9 mouse cellular contexts compared by ENCODE assay signal in the genomic region with DNA sequence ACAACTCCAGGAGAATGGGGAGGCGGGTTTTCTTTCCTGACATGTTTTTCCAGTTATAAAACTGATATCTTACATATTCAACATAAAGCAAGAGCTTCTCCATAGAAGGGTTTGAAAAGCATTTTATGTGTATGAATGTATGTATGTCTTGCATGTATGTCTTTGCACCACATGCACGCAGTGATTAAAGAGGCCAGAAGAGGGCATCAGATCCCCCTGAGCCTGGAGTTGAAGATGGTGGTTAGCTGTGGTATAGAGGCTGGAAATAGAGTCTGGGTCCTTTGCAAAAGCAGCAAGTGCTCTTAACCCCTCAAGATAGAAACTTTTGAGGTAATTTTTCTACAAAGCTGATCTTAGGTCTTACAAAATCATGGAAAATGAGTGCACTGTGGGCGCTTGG. TPM values are rescaled to one million over a fixed set of nuclear protein-coding genes. Genes with fewer than 3 reads are reported as not detected.
A peak's percentile ranks its signal among the peaks of the same experiment; 100 is the strongest.
DNase-seq lines count a peak whose midpoint lies in the region; ATAC-seq and TF ChIP-seq lines count a peak whose summit lies in the region.
"Had no signal": no experiment of that assay in that cellular context is flagged by ENCODE, and none has a peak within 500 bp of the region (broad histone marks: within the 10 kb centered on the region; RNA-seq: fewer than 3 reads in every experiment).

No protein-coding gene starts in this region.

- intact Hi-C loops in heart, postnatal 36 days (cut with DNase I), result loop anchor here (10.0 kb wide), 1 partner anchor 196 kb away; the partner anchor contains the start of gene Rpl32

- H3K79me2 ChIP-seq in CH12.LX (replicated peaks; ENCODE audit: control insufficient read depth, extremely low read depth, insufficient read depth, poor library complexity, severe bottlenecking), result no peaks in the 10 kb centered on the region

- DNase-seq in kidney, adult 18-20 months, result peak; percentile 35
- no peak for DNase-seq in kidney, adult 11 months
- peak; percentile 35 for DNase-seq in CH12.LX (ENCODE audit: extremely low read depth)
- peak; percentile 55 for DNase-seq in brain, adult 2 months (ENCODE audit: low read depth, low spot score)
- DNase-seq in yolk sac, embryonic 10.5 days (ENCODE audit: low spot score), result no peak
- DNase-seq in right cerebral cortex, postnatal 4 days, result no peak
- DNase-seq in heart, postnatal 36 days, result no peak

- H3K27me3 ChIP-seq in CH12.LX (replicated peaks), result no peaks in the 10 kb centered on the region
- H3K27me3 ChIP-seq: hindbrain, embryonic 15.5 days had no signal

- no peak for TF ChIP-seq EP300 in CH12.LX (IDR thresholded peaks at IDR 0.05; ENCODE audit: low read length)

- H3K4me2 ChIP-seq in CH12.LX (ENCODE audit: insufficient read depth, low read depth, poor library complexity, severe bottlenecking), result no peak overlapping the region
- H3K4me2 ChIP-seq: hindbrain, embryonic 15.5 days had no signal

- in situ Hi-C loops in CH12.LX (cut with MboI; ENCODE audit: low pct_ligation_motif_present, low pct_unique_long_range_greater_than_20kb, low sequenced_read_pairs), result no loop called here

- peak; percentile 91 for ATAC-seq in megakaryocyte progenitor cell, adult 5-6 weeks (replicated peaks; ENCODE audit: poor library complexity)

- H3K9ac ChIP-seq in CH12.LX (ENCODE audit: insufficient read depth, low read depth), result no peak overlapping the region
- H3K9ac ChIP-seq: hindbrain, embryonic 15.5 days had no signal

- H3K27ac ChIP-seq in CH12.LX (ENCODE audit: insufficient read depth, low read depth), result no peak overlapping the region
- H3K27ac ChIP-seq: hindbrain, embryonic 15.5 days had no signal

- H3K4me3 ChIP-seq in CH12.LX (replicated peaks in 1 of 3; ENCODE audit: low read depth in 2 of 3, low read length in 2 of 3, poor library complexity in 1 of 3), result no peak overlapping the region
- H3K4me3 ChIP-seq: hindbrain, embryonic 15.5 days had no signal

- dilution Hi-C loops in CH12.LX (cut with MboI; ENCODE audit: extremely low pct_ligation_motif_present, extremely low pct_unique_long_range_greater_than_20kb, low sequenced_read_pairs), result no loop called here

- no peaks in the 10 kb centered on the region for H3K9me3 ChIP-seq in CH12.LX (replicated peaks; ENCODE audit: low read length)
- H3K9me3 ChIP-seq: hindbrain, embryonic 15.5 days had no signal

- H3K4me1 ChIP-seq in CH12.LX (ENCODE audit: control insufficient read depth in 1 of 2, insufficient read depth in 2 of 2), result peaks cover 0 to 1% of the 10 kb centered on the region in 2 experiments; a peak in 2 of 4 replicates

- no peak for TF ChIP-seq POLR2A in CH12.LX (IDR thresholded peaks at IDR 0.05; ENCODE audit: low read depth, low read length)

- peak; percentile 28 to 67; a peak in 3 of 4 replicates for TF ChIP-seq CTCF in CH12.LX (conservative IDR thresholded peaks at IDR 0.05 in 1 of 2, IDR thresholded peaks at IDR 0.05 in 1 of 2; ENCODE audit: low read depth in 2 of 2, low read length in 2 of 2)

- peak; percentile 38 for TF ChIP-seq RAD21 in CH12.LX (IDR thresholded peaks at IDR 0.05; ENCODE audit: low read depth, low read length)

- H3K36me3 ChIP-seq in CH12.LX (replicated peaks in 1 of 2; ENCODE audit: control insufficient read depth in 1 of 2, insufficient read depth in 1 of 2, low read length in 1 of 2), result peaks cover 37 to 80% of the 10 kb centered on the region in 2 experiments

TF ChIP-seq in CH12.LX, 34 proteins besides CTCF, POLR2A, EP300 and RAD21:
- TF ChIP-seq TCF12 (IDR thresholded peaks at IDR 0.05; ENCODE audit: low read depth, low read length) (no peak), SMC3 (IDR thresholded peaks at IDR 0.05; ENCODE audit: low read depth, low read length) (peak; percentile 70), JUND (conservative IDR thresholded peaks at IDR 0.05; ENCODE audit: low read depth, low read length) (no peak), NRF1 (IDR thresholded peaks at IDR 0.05; ENCODE audit: low read depth, low read length) (no peak), POLR2AphosphoS2 (IDR thresholded peaks at IDR 0.05; ENCODE audit: low read depth, low read length) (no peak), ZNF384 (IDR thresholded peaks at IDR 0.05; ENCODE audit: low read depth, low read length) (no peak), IRF4 (IDR thresholded peaks at IDR 0.05; ENCODE audit: low read depth, low read length) (no peak), GABPA (IDR thresholded peaks at IDR 0.05; ENCODE audit: insufficient replicate concordance, low read depth, low read length) (no peak), RCOR1 (conservative IDR thresholded peaks at IDR 0.05; ENCODE audit: low read depth, low read length) (no peak)

RNA-seq across cellular contexts. Expression of gene Mkrn2, which starts 7.4 kb away (rescaled TPM):
- 11.7 and 14.6 TPM in 2 replicates for total RNA-seq in CH12.LX (2012; rRNA removed)
- 45.8 and 49.8 TPM in 2 replicates for total RNA-seq in CH12.LX (2014; rRNA removed)
- 17.1 and 18.6 TPM in 2 replicates for polyA plus RNA-seq in CH12.LX (2012; ENCODE audit: insufficient read length, low read depth)
- total RNA-seq in megakaryocyte progenitor cell, adult 5-6 weeks (2015), result 10.6 and 12.2 TPM in 2 replicates
- total RNA-seq in megakaryocyte progenitor cell, adult 5-6 weeks (2017), result 13.5 and 27.0 TPM in 2 replicates
- 10 to 100 TPM; 43.1 to 46.4 TPM for total RNA-seq in heart, postnatal 36 days (2021)

RNA-seq across cellular contexts. Expression of gene Mkrn2os, which starts 16.7 kb away (rescaled TPM):
- total RNA-seq in CH12.LX (2012; rRNA removed) (not detected in 2 replicates), CH12.LX (2014; rRNA removed) (not detected in 2 replicates)
- not detected in 2 replicates for polyA plus RNA-seq in CH12.LX (2012; ENCODE audit: insufficient read length, low read depth)
- total RNA-seq in megakaryocyte progenitor cell, adult 5-6 weeks (2015), result not detected in 2 replicates
- not detected in 2 replicates for total RNA-seq in megakaryocyte progenitor cell, adult 5-6 weeks (2017)
- under 1 TPM; 0.47 to 0.79 TPM for total RNA-seq in heart, postnatal 36 days (2021)

Comparison
In these comparisons a context has a peak if more than half of its experiments do, and no peak if none do; other contexts are left out.
1. DNase-seq: peak in kidney, adult 18-20 months (single experiment), CH12.LX (single experiment) and brain, adult 2 months (single experiment); none in kidney, adult 11 months (single experiment), yolk sac, embryonic 10.5 days (single experiment), right cerebral cortex, postnatal 4 days (single experiment) and heart, postnatal 36 days (0 of 2).